Mouse (Mus musculus) cortical plate, adult 2 months (tissue): ENCODE data around the gene Il10rb.

Experiments
- CTCF ChIP-seq: fragments of 200-500 bp; IDR thresholded peaks from 2 replicates; pipeline ENCODE4 v1.5.1; 2011; ENCODE audit warnings: mild to moderate bottlenecking, control low read depth, low read length; ENCODE audit not compliant: insufficient read depth; ENCODE audit errors: extremely low read depth
- POLR2A ChIP-seq: fragments of 200-500 bp; IDR thresholded peaks from 2 replicates; pipeline ENCODE4 v1.6.1; 2011; ENCODE audit warnings: mild to moderate bottlenecking, low read length, control low read depth; ENCODE audit not compliant: insufficient read depth; ENCODE audit errors: extremely low read depth

DNA sequence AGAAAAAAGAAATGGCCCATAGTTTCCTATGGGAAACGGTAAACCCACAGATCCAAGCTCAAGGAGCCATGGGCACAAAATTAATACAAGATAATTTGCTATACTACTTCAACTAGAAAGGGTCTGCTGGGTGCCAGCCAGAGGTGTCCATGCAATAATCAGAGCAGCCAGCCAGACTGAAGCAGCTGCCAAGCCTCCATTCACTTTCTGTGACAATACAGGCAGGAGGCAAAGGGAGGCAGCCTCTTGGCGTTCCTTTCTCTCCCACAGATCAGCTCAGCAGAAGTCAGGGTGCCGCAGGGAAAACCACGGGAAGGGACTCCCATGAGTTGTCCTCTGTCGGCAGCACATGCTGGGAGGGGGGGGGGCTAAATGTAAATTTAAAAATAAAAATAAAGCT, 53.0 kb downstream of the Il10rb start:
- TF ChIP-seq CTCF (no peak), POLR2A (no peak)
